Mouse (Mus musculus): ENCODE data around the gene Strc.
"Not testable (repeated sequence)": the region's sequence is repeated elsewhere in the genome, so short reads cannot be mapped to it uniquely, and the experiment has no call there.

The Strc gene

GRCm38 (mm10) chr2:121386961-121387575 lies at the start of gene Strc:
Gene Strc, minus strand, starts transcription at chr2:121387168.
- DNase-seq (ENCODE audit: low read depth), result not testable (repeated sequence)

DNA sequence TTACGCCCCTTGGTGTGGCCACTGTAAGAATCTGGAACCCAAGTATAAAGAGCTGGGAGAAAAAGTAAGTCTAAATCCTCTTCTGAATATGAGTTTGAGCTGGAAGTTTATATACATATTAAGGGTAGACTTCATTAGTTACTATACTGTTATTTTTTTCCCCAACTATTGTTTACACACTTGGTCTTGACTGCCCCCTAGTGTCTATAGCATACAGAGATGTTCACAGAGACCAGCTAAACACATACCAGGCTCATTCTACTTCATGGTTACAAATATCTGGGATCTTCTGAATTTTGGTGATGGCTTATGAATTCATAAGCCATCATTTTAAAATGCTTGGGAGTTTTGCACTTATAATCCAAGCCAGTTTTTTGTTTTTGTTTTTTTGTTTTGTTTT lies 47.9 kb upstream of the Strc start:
- DNase-seq (ENCODE audit: low read depth), result no peak

DNA sequence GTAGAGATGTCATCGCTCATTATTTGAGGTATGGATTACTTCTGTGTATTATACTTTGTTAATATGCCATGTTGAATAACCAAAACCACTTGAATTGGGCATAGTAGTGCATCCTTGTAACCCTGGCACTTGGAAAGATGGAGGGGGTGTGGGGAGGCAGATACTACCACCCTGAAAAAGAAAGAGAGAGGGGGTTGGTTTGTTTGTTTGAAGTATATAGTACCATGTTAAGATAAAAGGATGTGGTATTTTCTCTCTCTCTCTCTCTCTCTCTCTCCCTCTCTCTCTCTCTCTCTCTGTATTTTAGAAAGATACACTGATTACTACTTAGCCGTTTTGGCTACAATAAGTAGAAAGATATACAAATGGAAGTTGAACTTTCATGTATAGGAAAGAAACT lies 38.9 kb upstream of the Strc start:
- DNase-seq (ENCODE audit: low read depth), result no peak

DNA sequence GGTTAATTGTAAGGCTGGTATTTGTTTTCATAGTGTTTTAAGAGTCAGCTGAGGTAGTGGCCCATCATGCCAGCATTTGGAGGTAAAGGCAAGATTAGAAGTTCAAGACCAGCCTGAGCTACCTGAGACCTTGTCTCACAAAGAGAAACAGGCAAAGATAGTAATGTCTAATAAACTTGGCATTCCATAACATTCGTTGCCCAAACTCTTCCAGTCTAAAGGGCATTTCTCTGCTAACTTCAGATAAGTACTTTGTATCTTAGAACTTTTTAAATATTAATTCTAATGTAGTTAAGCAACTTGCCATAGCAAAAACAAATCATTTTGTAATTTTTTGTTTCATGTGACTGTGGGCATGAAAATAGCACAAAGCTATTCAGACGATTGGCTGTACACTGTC lies 36.2 kb upstream of the Strc start:
- DNase-seq (ENCODE audit: low read depth), result no peak

GRCm38 (mm10) chr2:121418476-121418875 lies 31.5 kb upstream of the Strc start:
- DNase-seq (ENCODE audit: low read depth), result no peak

DNA sequence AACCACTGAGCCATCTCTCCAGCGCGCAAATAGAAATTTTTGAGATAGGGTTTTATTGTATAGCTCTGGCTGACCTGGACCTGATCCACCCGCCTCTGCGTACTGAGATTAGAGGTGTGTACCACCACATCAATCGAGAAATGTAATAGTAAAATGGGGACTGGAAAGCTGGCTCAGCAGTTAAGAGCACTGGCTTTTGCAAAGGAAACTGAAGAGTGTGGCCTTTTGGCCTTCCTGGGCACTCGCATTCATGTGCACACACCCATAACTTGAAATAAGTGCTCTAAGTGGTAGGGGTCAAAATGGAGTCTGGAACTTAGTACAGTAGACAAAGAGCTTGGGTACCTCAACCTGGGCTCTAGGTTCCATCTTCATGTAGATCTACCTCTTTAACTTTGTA lies 29.4 kb upstream of the Strc start:
- no peak for DNase-seq (ENCODE audit: low read depth)

DNA sequence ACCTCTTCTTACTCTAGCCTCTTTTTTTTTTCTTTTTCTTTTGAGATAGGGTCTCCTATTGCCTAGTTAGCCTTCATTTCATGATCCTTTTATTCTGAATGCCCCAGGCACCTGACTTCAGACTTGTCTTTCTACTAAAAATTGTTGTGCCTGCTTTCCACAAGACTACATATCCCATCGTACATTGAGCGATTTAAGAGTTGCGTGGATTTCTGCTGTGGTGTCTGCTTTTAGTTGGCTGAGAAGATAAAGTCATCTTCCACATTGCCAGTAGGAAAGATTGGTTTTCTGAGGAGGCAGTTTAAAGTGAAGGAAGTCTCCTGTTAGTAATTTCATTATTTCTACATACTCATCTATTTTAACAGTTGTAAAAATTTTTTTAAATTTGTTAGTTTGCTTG lies 28.6 kb upstream of the Strc start:
- no peak for DNase-seq (ENCODE audit: low read depth)

- no peak for DNase-seq (ENCODE audit: low read depth)
These were observed 28.1 kb upstream of the Strc start for GRCm38 (mm10) chr2:121415103-121415502.

- DNase-seq (ENCODE audit: low read depth), result peak; percentile 59
These were observed 27.2 kb upstream of the Strc start for GRCm38 (mm10) chr2:121414139-121414685.

GRCm38 (mm10) chr2:121413387-121414042 lies 26.5 kb upstream of the Strc start, which contains the start of the genes Pdia3 and Catsper2:
Gene Pdia3, plus strand, starts transcription at chr2:121413775.
Gene Catsper2, minus strand, starts transcription at chr2:121413792.
- DNase-seq (ENCODE audit: low read depth), result peak; percentile 85

GRCm38 (mm10) chr2:121412843-121413386 lies 25.9 kb upstream of the Strc start:
- peak; percentile 60 for DNase-seq (ENCODE audit: low read depth)

GRCm38 (mm10) chr2:121408160-121408559 lies 21.2 kb upstream of the Strc start:
- DNase-seq (ENCODE audit: low read depth), result peak; percentile 74

GRCm38 (mm10) chr2:121403296-121403695 lies 16.3 kb upstream of the Strc start:
- no peak for DNase-seq (ENCODE audit: low read depth)

DNA sequence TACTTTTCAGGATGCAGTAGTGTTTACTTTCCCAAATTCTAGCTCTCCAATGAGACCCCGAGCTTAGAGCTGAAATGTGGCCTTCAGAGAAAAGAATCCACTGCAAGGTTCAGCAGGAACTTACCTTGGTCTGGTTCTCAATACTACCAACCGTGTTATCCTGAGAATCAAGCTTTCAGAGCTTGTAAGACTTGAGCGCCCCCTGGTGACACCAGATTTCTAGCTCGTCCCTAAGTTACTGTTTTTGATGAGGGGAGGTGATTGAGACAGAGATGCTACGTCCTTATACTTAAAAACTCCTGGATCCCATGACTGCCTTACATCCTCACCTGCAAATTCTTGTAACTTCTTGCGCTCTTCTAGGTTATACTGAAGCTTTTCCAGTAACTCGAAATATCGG lies 9.7 kb upstream of the Strc start:
- DNase-seq (ENCODE audit: low read depth), result peak; percentile 67

DNA sequence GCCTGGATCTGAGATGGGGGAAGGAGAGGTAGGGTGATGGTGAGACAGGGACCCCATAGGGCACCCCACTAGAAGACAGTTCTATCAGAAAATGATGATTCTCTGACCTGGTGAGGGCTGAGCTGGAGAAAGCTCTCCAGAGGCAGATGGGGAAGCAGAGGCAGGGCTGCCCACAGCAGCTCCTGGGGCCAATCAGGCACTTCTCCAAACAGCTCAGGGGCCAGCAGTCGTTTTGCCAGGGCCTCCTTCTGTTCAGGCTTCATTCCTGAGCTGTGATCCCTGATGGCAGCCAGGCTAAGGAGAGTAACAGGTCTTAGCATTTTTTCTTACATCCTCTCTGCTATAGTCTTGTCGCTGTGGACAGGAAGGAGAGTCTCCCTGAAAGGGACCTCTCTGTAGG lies 12.2 kb downstream of the Strc start:
- DNase-seq (ENCODE audit: low read depth), result no peak

GRCm38 (mm10) chr2:121372266-121372665 lies 14.7 kb downstream of the Strc start:
- DNase-seq (ENCODE audit: low read depth), result no peak

- DNase-seq (ENCODE audit: low read depth), result no peak
These were observed 16.0 kb downstream of the Strc start for GRCm38 (mm10) chr2:121370921-121371320.

GRCm38 (mm10) chr2:121368831-121369230 lies 18.1 kb downstream of the Strc start:
- DNase-seq (ENCODE audit: low read depth), result no peak

DNA sequence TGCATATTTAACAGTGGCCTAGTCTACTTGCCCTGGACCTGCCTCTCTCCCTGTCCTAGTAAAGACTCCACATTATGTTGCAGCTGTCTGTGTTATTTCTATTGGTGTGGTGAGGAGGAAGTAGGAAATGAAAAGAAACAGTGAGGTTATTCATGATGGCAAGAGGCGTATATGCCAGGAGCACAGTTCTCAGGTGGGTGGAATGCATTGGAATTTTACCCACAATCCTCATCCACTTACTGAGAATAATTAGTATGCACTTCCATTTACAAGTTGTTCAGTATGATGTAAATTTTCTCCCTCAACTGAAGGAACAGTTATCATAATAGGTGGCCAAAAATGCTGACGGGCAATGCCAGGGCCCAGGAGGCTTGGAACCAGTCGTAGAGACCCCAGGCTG lies 23.3 kb downstream of the Strc start:
- no peak for DNase-seq (ENCODE audit: low read depth)

DNA sequence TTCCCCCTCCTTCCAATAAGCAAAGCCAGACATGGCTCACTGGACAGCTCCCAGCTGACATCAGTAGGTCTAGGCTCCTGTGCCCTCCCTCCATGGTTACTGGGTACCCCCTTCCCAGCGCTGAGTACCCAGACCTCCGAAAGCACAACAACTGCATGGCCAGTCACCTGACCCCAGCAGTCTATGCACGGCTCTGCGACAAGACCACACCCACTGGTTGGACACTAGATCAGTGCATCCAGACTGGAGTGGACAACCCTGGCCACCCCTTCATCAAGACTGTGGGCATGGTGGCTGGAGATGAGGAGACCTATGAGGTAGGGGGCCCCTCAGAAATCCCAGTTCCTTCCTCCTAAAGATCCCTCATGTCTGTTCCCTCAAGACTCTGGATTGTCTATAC lies 27.5 kb downstream of the Strc start:
- DNase-seq (ENCODE audit: low read depth), result no peak

DNA sequence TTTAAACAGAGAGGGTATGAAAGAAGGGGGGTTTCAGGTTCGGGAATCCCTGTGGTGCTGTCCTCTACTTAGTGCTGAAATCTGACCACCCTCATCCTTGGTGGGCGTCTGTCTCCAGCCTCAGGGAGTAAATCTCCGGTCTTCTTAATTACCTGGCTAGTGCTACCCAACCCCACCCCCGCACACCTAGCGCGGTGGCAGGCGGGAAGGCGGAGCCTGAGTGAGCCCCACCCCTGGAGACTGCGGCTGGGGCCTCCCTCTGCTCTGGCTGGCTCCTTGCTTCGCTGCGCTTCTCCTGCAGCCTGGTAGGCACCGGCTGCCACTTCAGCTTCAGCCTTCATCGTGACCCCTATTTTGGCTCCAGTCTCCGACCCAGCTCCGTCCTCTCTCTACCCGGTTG lies 28.6 kb downstream of the Strc start:
- peak; percentile 11 for DNase-seq (ENCODE audit: low read depth)

- no peak for DNase-seq (ENCODE audit: low read depth)
These were observed 29.0 kb downstream of the Strc start for GRCm38 (mm10) chr2:121357961-121358360.

DNA sequence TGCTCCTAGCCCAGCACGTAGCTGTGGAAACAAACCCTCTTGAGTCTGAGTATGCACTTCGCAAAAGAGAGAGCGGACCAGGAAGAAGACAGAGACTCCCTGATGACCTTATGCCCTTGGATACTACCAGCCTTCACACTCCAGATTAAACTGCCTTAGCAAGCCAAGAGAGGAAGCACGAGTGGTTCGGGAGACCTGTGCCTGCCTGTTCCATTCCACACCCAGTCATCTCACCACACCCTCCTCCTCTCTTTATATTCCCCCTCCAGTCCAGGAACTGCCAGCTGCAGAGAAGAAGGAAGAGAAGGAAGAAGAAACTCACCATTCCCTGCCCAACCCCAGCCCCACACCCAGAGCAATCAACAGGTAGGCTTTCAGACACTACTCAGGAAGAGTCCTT lies 29.5 kb downstream of the Strc start, which contains the start of gene Ckmt1:
Ckmt1 (plus strand) TSS at position 221 of the 400 bp plus-strand sequence.
- no peak for DNase-seq (ENCODE audit: low read depth)
